Mouse (Mus musculus): ENCODE measurements around the gene Supt3.

- TF ChIP-seq POLR2A (IDR thresholded peaks at IDR 0.05; ENCODE audit: low read depth, low read length) (no peak), CTCF (conservative IDR thresholded peaks at IDR 0.05; ENCODE audit: insufficient read depth, insufficient read length, low read depth, low read length) (0 out of 2 replicates have a peak, but pooled peaks have one; percentile 23)
Observed at GRCm38 (mm10) chr17:44776738-44777270, at the start of gene Supt3.

All from kidney, adult 2 months (tissue).